Mouse (Mus musculus): ENCODE data around the gene Erich6. TPM values are rescaled to one million over a fixed set of nuclear protein-coding genes. Genes with fewer than 3 reads are reported as not detected.

Erich6 gene
- polyA plus RNA-seq, 1 experiment from 2014 or later, result 0.43 TPM

- 92% methylated on average over 3 of the region's 3 CpGs for WGBS
Measured at GRCm38 (mm10) chr3:58570821-58571220, 66.2 kb downstream of the Erich6 start.

More at GRCm38 (mm10) chr3:58570821-58571220, 66.2 kb downstream of the Erich6 start:
- no peaks in the 10 kb centered on the region for H3K27me3 ChIP-seq (ENCODE audit: control insufficient read depth, insufficient read depth, low read length)
- no peaks in the 10 kb centered on the region for H3K9me3 ChIP-seq (ENCODE audit: control insufficient read depth, low read length)
- H3K9ac ChIP-seq, result no peak overlapping the region
- no peak overlapping the region for H3K27ac ChIP-seq
- no peaks in the 10 kb centered on the region; the same call in 1 of the 2 replicates for H3K4me1 ChIP-seq (replicated peaks; ENCODE audit: control insufficient read depth, insufficient read depth, low read length)
- ATAC-seq (ENCODE audit: low FRiP score), result no peak
- no peaks in the 10 kb centered on the region for H3K36me3 ChIP-seq (replicated peaks; ENCODE audit: control insufficient read depth, insufficient read depth)
- no peak overlapping the region for H3K4me3 ChIP-seq (replicated peaks; ENCODE audit: low read length)
- DNase-seq (ENCODE audit: low spot score), result no peak
- no peak overlapping the region for H3K4me2 ChIP-seq (replicated peaks)

Other genes with a start within 250 kb of the Erich6 start
- 12.5 and 13.6 TPM in 2 replicates for gene Tsc22d2, start 222.5 kb downstream of the Erich6 start, polyA plus RNA-seq (2014; fragmentation: Nextera tagmentation; extraction: Ambion mirVana)
- gene Eif2a, start 111.4 kb downstream of the Erich6 start, polyA plus RNA-seq (2014; fragmentation: Nextera tagmentation; extraction: Ambion mirVana), result 39.2 and 43.0 TPM in 2 replicates
- 64.3 and 69.8 TPM in 2 replicates for gene Serp1, start 111.3 kb downstream of the Erich6 start, polyA plus RNA-seq (2014; fragmentation: Nextera tagmentation; extraction: Ambion mirVana)
- 34.3 and 43.7 TPM in 2 replicates for gene Selenot, start 60.6 kb downstream of the Erich6 start, polyA plus RNA-seq (2014; fragmentation: Nextera tagmentation; extraction: Ambion mirVana)
- 16.3 and 17.3 TPM in 2 replicates for gene Siah2, start 55.2 kb upstream of the Erich6 start, polyA plus RNA-seq (2014; fragmentation: Nextera tagmentation; extraction: Ambion mirVana)
- 0.09 TPM in 1 of 2 replicates, not detected in the other for gene Mindy4b-ps, start 185.1 kb upstream of the Erich6 start, polyA plus RNA-seq (2014; fragmentation: Nextera tagmentation; extraction: Ambion mirVana)
- 2.1 and 2.6 TPM in 2 replicates for gene Clrn1, start 248.1 kb upstream of the Erich6 start, polyA plus RNA-seq (2014; fragmentation: Nextera tagmentation; extraction: Ambion mirVana)